Mouse (Mus musculus) hindbrain, postnatal 0 days (tissue): ENCODE results near the gene Pfdn4. TPM values are rescaled to one million over a fixed set of nuclear protein-coding genes. Genes with fewer than 3 reads are reported as not detected.

Source experiments
- ATAC-seq: fragments of 200-750 bp; cut with Nextera tagmentation; 2 replicates; pipeline ENCODE4 v1.8.0; 2017; ENCODE audit warnings: mild to moderate bottlenecking, moderate TSS enrichment, moderate library complexity
- DNase-seq: peaks from one replicate; pipeline ENCODE4 v3.0.0-alpha.2; 2015; ENCODE audit warnings: low spot score
- H3K27ac ChIP-seq: fragments of 300-500 bp; sonication (generic); 2 replicates; pipeline ENCODE4 v1.5.1; 2014; ENCODE audit warnings: mild to moderate bottlenecking
- H3K27me3 ChIP-seq: fragments of 300-500 bp; sonication (generic); 2 replicates; pipeline ENCODE4 v1.6.1; 2014; ENCODE audit warnings: low read length, mixed read lengths; ENCODE audit not compliant: insufficient read depth
- H3K36me3 ChIP-seq: fragments of 300-500 bp; sonication (generic); 2 replicates; pipeline ENCODE4 v1.6.1; 2014; ENCODE audit warnings: low read length, mixed read lengths; ENCODE audit not compliant: insufficient read depth
- H3K4me1 ChIP-seq: fragments of 300-500 bp; sonication (generic); 2 replicates; pipeline ENCODE4 v1.6.1; 2014; ENCODE audit warnings: antibody characterized with exemption, low read length, mixed read lengths; ENCODE audit not compliant: insufficient read depth
- H3K4me2 ChIP-seq: fragments of 300-500 bp; sonication (generic); 2 replicates; pipeline ENCODE4 v1.6.1; 2014; ENCODE audit warnings: low read depth, mild to moderate bottlenecking, low read length, moderate library complexity, mixed read lengths
- H3K4me3 ChIP-seq: fragments of 300-500 bp; sonication (generic); 2 replicates; pipeline ENCODE4 v1.5.1; 2014; ENCODE audit warnings: low read length
- H3K9ac ChIP-seq: fragments of 300-500 bp; sonication (generic); replicated peaks from 2 replicates; pipeline ENCODE4 v1.6.1; 2014; ENCODE audit warnings: mild to moderate bottlenecking, low read length, moderate library complexity, mixed read lengths
- H3K9me3 ChIP-seq: fragments of 300-500 bp; sonication (generic); 2 replicates; pipeline ENCODE4 v1.6.1; 2016; ENCODE audit warnings: low read length, mixed read lengths
- CTCF ChIP-seq: IDR thresholded peaks from 2 replicates; pipeline ENCODE4 v1.5.1; 2016; ENCODE audit warnings: antibody characterized with exemption, control low read depth, low read depth
- WGBS: fragments of 180-500 bp; shearing (Covaris S2); extraction: QIAGEN DNeasy Blood & Tissue Kit; methylation state at CpG from one replicate; pipeline ENCODE4 v1.1.7; 2014; 5-methylcytosine and 5-hydroxymethylcytosine counted together
- polyA plus RNA-seq: library from polyadenylated mRNA; unstranded; fragments of >200 nt; fragmentation: Nextera tagmentation; extraction: Ambion mirVana; gene quantifications from 2 replicates; pipeline ENCODE4 v1.2.1, GENCODE M21; 2015
- total RNA-seq: library from RNA; depleted of rRNA; stranded (reverse); fragments of >200 nt; gene quantifications from 2 replicates; pipeline ENCODE4 v1.2.3, GENCODE M21; 2014

Pfdn4 gene
- total and polyA plus RNA-seq, 2 experiments from 2014 or later = 67.7 to 147 TPM

GRCm38 (mm10) chr2:170544950-170545349 is 48.7 kb downstream of the Pfdn4 start:
- Histone ChIP-seq H3K36me3 (no peaks in the 10 kb centered on the region), H3K4me3 (no peak overlapping the region), H3K27ac (no peak overlapping the region), H3K4me1 (0 out of 2 replicates have a peak, but pooled peaks cover 3% of the 10 kb centered on the region), H3K27me3 (no peaks in the 10 kb centered on the region), H3K4me2 (no peak overlapping the region), H3K9ac (no peak overlapping the region), H3K9me3 (no peaks in the 10 kb centered on the region)
- ATAC-seq (no peak), DNase-seq (no peak)
- no peak for TF ChIP-seq CTCF
- WGBS = 89% methylated on average over 7 of the region's 7 CpGs

DNA sequence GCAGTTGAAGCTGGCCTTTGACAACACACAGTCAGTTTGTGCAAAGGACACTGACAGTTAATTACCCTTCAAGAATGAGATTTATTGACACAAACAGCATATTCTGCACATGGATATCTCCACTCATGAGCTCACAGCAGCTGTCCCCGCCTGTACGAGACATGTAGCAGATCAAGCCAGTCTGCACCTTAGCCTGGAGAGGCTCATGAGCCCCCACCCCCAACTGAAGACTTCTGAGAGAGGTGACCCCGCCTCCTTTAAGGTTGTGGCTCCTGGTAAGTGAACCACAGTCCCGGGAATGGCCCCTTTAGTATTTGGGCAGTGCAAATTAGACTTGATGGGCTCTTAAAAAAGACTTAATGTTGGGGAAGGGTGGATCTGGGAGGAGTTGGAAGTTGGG is 49.5 kb downstream of the Pfdn4 start:
- H3K9me3 ChIP-seq = no peaks in the 10 kb centered on the region
- no peak overlapping the region for H3K4me3 ChIP-seq
- no peak overlapping the region for H3K4me2 ChIP-seq
- H3K9ac ChIP-seq = no peak overlapping the region
- 75% methylated on average over 4 of the region's 4 CpGs for WGBS
- H3K27me3 ChIP-seq = no peaks in the 10 kb centered on the region
- no peak for DNase-seq
- TF ChIP-seq CTCF = no peak
- no peak overlapping the region for H3K27ac ChIP-seq
- H3K36me3 ChIP-seq = no peaks in the 10 kb centered on the region
- H3K4me1 ChIP-seq = 0 out of 2 replicates have a peak, but pooled peaks cover 3% of the 10 kb centered on the region
- no peak for ATAC-seq

GRCm38 (mm10) chr2:170547526-170547925 is 51.3 kb downstream of the Pfdn4 start:
- H3K4me1 ChIP-seq = 0 out of 2 replicates have a peak, but pooled peaks cover 3% of the 10 kb centered on the region
- WGBS = 39% methylated on average over 6 of the region's 6 CpGs
- DNase-seq (no peak), ATAC-seq (no peak)
- no peak overlapping the region for H3K4me2 ChIP-seq
- no peaks in the 10 kb centered on the region for H3K27me3 ChIP-seq
- H3K9me3 ChIP-seq = no peaks in the 10 kb centered on the region
- H3K27ac ChIP-seq = no peak overlapping the region
- no peak overlapping the region for H3K4me3 ChIP-seq
- no peaks in the 10 kb centered on the region for H3K36me3 ChIP-seq
- no peak overlapping the region for H3K9ac ChIP-seq
- no peak for TF ChIP-seq CTCF

GRCm38 (mm10) chr2:170548046-170548445 is 51.8 kb downstream of the Pfdn4 start:
- no peak overlapping the region for H3K4me2 ChIP-seq
- DNase-seq (no peak), ATAC-seq (no peak)
- TF ChIP-seq CTCF = no peak
- 46% methylated on average over 4 of the region's 4 CpGs for WGBS
- no peaks in the 10 kb centered on the region for H3K36me3 ChIP-seq
- H3K27me3 ChIP-seq = no peaks in the 10 kb centered on the region
- 0 out of 2 replicates have a peak, but pooled peaks cover 3% of the 10 kb centered on the region for H3K4me1 ChIP-seq
- no peak overlapping the region for H3K4me3 ChIP-seq
- no peak overlapping the region for H3K27ac ChIP-seq
- H3K9ac ChIP-seq = no peak overlapping the region
- no peaks in the 10 kb centered on the region for H3K9me3 ChIP-seq

DNA sequence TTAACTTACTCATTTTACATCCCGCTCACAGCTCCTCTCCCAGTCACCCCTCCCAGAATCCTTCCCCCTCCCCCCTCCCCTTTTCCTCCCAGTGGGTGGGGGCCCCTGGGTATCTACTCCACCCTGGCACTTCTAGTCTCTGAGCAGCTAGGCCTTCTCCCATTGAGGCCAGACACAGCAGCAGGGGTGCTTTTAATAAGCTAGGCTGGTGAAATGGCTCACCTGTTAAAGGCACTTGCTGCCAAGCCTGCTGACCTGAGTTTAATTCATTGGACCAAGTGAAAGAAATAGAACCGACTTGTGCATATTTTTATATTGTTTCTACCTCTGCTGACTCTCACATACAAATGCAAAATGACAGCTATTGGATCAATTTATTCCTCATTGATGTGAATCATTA is 52.9 kb downstream of the Pfdn4 start:
- WGBS = 62% methylated on average over 2 of the region's 2 CpGs
- no peak for DNase-seq
- ATAC-seq = no peak
- no peak for TF ChIP-seq CTCF
- Histone ChIP-seq H3K4me3 (no peak overlapping the region), H3K27me3 (no peaks in the 10 kb centered on the region), H3K4me1 (0 out of 2 replicates have a peak, but pooled peaks cover 3% of the 10 kb centered on the region), H3K4me2 (no peak overlapping the region), H3K9me3 (no peaks in the 10 kb centered on the region), H3K27ac (no peak overlapping the region), H3K9ac (no peak overlapping the region), H3K36me3 (no peaks in the 10 kb centered on the region)

GRCm38 (mm10) chr2:170550240-170550639 is 54.0 kb downstream of the Pfdn4 start:
- H3K4me3 ChIP-seq = no peak overlapping the region
- 17% methylated on average over 5 of the region's 5 CpGs for WGBS
- ATAC-seq = peak; percentile 73

GRCm38 (mm10) chr2:170552088-170552487 is 55.9 kb downstream of the Pfdn4 start:
- ATAC-seq = no peak
- WGBS = 52% methylated on average over 7 of the region's 7 CpGs

More at GRCm38 (mm10) chr2:170550240-170550639, 54.0 kb downstream of the Pfdn4 start:
- Histone ChIP-seq H3K4me1 (0 out of 2 replicates have a peak, but pooled peaks cover 3% of the 10 kb centered on the region), H3K27me3 (no peaks in the 10 kb centered on the region), H3K9me3 (no peaks in the 10 kb centered on the region), H3K9ac (no peak overlapping the region), H3K36me3 (no peaks in the 10 kb centered on the region), H3K4me2 (no peak overlapping the region), H3K27ac (no peak overlapping the region)
- peak; percentile 96 for DNase-seq
- TF ChIP-seq CTCF = no peak

More at GRCm38 (mm10) chr2:170552088-170552487, 55.9 kb downstream of the Pfdn4 start:
- Histone ChIP-seq H3K4me3 (no peak overlapping the region), H3K27me3 (no peaks in the 10 kb centered on the region; the same call in 1 of the 2 replicates), H3K36me3 (no peaks in the 10 kb centered on the region), H3K4me2 (no peak overlapping the region), H3K9ac (no peak overlapping the region), H3K27ac (no peak overlapping the region), H3K4me1 (0 out of 2 replicates have a peak, but pooled peaks cover 3% of the 10 kb centered on the region), H3K9me3 (no peaks in the 10 kb centered on the region)
- no peak for DNase-seq
- no peak for TF ChIP-seq CTCF
